Mouse (Mus musculus) skeletal muscle tissue, adult 2 months (tissue): ENCODE results near the gene Sprr2a3.
"Not testable (repeated sequence)": the region's sequence is repeated elsewhere in the genome, so short reads cannot be mapped to it uniquely, and the experiment has no call there.

Source experiments
- DNase-seq: peaks from one replicate; pipeline ENCODE4 v3.0.0-alpha.2; 2012; ENCODE audit warnings: low read depth, low spot score

The Sprr2a3 gene

DNA sequence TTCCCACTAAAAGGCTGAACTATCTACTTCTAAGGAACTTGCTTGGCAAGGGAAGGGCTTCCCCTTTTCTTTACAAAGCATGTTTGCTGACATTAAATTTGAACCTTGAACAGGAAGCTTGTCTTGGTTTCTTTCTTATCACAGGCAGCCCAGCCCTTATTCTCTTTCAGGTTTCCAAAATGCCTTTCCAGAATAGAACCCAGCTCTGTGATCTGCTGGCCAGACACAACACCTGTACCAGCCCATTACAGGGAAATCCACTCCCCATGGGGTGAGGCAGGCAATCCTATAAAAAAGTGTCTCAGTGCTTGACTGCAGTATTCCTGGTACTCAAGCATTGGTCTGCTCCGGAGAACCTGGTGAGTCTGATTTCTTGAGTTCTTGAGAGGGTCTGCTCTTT lies at the start of gene Sprr2a3:
TSS of gene Sprr2a3 (plus strand) at position 317 of the 400 bp plus-strand sequence.
- DNase-seq, result not testable (repeated sequence)

DNA sequence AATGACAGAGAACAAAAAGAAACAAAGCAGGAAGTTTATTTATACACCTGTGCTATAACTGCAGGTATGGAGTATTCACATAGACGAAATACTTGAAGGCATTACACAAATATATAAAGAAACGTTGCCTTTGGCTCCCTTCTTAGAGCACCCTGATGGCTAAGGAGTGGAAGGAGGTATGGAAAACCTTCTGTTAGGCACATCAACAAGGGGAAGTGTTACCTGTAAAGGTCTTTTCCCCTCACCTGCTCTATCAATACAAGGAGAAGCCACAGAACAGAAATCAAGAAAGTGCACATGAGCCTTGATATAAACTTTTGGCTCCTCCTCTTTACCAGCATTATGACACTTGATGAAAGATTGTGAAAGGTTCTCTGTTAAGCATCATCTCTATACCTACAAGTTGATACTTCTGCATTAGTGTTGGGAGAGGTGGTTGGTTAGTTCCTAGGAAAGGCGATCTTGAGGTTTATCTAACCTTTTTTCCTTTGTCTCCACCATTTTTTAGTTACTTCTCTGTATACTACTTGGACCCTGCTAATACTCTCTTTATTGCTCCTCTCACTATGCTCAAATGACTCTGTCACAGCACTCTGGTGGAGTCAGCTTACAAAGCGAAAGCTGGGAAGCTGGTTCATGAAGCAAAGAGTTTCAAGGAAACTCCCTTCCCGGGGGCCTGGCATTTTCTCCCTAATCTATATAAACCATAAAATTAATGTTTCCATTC lies 48.6 kb upstream of the Sprr2a3 start:
- not testable (repeated sequence) for DNase-seq

DNA sequence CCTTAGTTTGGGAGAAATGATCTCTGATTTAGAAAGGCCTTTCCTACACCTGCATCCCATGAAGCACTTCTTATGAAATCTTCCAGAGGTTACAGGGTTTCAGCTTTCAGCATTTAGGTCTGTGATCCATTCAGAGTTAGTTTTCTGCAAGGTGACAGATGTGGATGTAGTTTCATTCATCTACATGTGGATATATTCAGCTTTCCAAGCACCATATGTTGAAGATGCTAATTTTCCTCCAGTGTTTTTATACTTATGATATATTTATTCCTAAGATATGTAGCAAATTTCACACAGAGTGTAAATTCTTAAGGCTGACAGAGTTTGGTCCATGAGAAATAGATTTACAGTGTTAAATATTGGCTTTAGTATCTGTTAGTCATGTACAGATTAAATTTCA lies 46.5 kb upstream of the Sprr2a3 start:
- DNase-seq, result not testable (repeated sequence)

DNA sequence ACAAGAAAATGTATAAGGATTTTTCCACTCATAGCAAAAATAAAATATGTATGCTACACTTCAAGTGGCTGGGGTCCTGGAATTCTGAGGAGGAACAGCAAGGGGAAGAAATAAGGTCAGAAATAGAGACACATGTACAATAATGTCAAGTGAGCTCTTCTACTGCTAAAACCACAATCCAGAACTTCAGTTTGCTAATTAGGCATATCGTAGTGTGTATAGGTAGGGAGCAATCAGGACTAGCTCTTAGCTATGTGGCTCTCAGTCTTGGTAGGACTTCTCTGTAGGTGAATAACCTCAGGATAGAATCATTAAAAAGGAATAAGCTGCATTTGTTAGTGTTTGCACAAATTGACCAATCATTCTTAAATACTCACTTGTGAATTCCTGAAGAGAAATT lies 46.0 kb upstream of the Sprr2a3 start:
- not testable (repeated sequence) for DNase-seq

DNA sequence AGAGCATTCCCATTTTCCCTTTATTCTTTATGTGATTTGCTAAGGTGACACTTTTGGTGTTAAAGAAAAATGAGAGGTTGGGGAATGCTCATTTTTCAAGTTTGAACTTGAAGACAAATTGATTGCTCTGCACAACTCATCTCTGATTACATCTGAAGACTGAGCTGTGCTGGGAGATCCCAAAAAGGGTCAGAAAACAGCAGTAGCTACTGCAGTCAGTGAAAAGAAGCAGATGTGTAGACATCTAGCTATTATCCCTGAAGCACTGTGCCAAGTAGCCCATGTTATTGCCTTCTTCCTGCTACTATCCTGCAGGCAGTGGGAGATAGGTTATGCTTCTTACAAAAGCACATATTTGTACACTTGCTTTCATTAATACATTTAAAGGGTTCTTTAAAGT lies 40.4 kb upstream of the Sprr2a3 start:
- DNase-seq, result not testable (repeated sequence)

DNA sequence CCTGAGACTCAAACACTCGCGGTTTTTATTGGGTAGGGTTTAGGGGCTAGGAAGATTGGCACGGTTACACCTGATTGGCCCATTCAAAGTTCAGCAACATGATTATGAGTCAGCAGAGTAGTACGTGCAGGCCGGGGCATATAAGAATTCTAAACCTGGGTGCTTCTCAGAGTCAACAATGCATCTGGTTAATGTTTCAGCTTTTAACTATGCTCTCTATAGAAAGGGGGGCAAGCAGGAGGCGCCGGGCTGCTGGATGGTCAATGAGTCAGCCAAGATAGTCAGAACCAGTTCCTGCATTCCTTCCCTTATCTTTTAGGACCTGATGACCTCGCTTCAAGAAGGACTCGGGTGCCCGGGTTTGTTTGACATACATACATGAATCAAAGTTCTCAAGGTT lies 39.0 kb upstream of the Sprr2a3 start:
- DNase-seq, result not testable (repeated sequence)

DNA sequence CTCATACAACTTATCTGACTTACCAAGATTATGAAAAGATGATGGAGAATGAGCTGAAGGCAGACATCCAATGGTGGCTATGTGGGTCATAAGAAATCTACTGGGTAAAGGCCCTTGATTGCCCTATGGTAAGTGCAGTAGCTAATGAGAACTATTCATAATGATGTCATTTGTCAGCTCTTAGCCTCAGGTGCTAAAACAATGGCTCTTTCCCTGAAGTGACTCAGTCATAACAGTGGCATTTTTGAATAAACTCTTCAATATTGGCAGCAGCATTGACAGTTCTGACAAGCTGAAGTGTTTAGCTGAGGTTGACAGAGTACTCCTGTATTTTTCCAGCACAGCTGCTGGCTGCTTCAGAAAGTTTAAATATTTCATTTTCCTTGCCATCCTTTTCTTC lies 36.7 kb upstream of the Sprr2a3 start:
- DNase-seq, result not testable (repeated sequence)

DNA sequence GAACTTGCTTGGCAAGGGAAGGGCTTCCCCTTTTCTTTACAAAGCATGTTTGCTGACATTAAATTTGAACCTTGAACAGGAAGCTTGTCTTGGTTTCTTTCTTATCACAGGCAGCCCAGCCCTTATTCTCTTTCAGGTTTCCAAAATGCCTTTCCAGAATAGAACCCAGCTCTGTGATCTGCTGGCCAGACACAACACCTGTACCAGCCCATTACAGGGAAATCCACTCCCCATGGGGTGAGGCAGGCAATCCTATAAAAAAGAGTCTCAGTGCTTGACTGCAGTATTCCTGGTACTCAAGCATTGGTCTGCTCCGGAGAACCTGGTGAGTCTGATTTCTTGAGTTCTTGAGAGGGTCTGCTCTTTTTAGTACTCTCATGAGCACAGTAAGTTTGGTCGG lies 34.8 kb upstream of the Sprr2a3 start:
- DNase-seq, result not testable (repeated sequence)

DNA sequence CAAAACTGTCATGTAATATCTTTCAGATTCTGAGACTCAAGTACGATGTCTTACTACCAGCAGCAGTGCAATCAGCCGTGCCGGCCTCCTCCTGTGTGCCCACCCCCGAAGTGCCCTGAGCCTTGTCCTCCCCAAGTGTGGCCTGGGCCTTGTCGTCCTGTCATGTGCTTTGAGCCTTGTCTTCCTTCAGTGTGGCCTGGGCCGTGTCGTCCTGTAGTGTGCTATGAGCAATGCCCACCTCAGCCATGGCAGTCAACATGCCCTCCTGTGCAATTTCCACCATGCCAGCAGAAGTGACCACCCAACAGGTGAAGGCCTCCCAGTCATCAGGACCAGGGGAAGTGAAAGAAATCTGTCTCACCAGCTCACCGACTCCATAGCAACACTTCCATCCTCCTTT lies 31.4 kb upstream of the Sprr2a3 start:
- DNase-seq, result not testable (repeated sequence)

DNA sequence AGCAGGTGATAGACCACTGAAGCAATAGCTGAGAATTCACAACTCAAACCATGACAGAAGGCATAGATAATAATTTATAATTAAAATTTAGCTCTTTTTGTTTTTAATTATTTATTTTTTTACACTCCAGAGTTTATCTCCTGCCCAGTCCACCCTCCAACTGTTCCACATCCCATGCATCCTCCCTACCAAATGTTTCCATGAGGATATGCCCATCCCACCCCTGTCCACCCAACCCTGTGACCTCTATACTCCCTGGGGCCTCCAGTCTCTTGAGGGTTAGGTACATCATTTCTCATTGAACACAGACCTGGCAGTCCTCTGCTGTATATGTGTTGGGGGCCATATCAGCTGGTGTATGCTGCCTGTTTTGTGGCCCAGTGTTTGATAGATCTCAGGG lies 26.7 kb upstream of the Sprr2a3 start:
- not testable (repeated sequence) for DNase-seq

DNA sequence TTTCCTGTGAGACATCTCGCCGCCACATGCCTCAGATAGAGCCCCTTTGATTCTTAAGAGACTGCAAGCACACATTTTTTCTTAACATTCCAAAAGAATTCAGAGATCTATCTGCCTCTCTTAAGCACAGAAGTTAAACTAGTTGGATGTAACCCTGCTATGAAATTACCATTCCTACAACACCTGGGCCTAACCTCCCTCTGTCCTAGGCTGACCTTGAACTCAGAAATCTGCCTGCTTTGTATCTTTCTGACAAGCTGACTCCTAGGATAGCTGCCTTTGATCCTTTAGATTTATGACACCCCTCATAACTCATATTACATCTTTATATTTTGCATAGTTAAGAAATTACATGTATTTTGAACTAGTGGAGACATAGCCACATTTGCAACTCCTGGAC lies 21.8 kb upstream of the Sprr2a3 start:
- not testable (repeated sequence) for DNase-seq

DNA sequence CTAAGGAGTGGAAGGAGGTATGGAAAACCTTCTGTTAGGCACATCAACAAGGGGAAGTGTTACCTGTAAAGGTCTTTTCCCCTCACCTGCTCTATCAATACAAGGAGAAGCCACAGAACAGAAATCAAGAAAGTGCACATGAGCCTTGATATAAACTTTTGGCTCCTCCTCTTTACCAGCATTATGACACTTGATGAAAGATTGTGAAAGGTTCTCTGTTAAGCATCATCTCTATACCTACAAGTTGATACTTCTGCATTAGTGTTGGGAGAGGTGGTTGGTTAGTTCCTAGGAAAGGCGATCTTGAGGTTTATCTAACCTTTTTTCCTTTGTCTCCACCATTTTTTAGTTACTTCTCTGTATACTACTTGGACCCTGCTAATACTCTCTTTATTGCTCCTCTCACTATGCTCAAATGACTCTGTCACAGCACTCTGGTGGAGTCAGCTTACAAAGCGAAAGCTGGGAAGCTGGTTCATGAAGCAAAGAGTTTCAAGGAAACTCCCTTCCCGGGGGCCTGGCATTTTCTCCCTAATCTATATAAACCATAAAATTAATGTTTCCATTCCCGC lies 13.7 kb upstream of the Sprr2a3 start:
- not testable (repeated sequence) for DNase-seq

DNA sequence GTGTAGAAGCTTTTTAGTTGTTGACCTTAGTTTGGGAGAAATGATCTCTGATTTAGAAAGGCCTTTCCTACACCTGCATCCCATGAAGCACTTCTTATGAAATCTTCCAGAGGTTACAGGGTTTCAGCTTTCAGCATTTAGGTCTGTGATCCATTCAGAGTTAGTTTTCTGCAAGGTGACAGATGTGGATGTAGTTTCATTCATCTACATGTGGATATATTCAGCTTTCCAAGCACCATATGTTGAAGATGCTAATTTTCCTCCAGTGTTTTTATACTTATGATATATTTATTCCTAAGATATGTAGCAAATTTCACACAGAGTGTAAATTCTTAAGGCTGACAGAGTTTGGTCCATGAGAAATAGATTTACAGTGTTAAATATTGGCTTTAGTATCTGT lies 11.7 kb upstream of the Sprr2a3 start:
- DNase-seq, result not testable (repeated sequence)

DNA sequence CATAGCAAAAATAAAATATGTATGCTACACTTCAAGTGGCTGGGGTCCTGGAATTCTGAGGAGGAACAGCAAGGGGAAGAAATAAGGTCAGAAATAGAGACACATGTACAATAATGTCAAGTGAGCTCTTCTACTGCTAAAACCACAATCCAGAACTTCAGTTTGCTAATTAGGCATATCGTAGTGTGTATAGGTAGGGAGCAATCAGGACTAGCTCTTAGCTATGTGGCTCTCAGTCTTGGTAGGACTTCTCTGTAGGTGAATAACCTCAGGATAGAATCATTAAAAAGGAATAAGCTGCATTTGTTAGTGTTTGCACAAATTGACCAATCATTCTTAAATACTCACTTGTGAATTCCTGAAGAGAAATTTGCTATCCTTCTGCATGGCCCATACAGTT lies 11.2 kb upstream of the Sprr2a3 start:
- not testable (repeated sequence) for DNase-seq

DNA sequence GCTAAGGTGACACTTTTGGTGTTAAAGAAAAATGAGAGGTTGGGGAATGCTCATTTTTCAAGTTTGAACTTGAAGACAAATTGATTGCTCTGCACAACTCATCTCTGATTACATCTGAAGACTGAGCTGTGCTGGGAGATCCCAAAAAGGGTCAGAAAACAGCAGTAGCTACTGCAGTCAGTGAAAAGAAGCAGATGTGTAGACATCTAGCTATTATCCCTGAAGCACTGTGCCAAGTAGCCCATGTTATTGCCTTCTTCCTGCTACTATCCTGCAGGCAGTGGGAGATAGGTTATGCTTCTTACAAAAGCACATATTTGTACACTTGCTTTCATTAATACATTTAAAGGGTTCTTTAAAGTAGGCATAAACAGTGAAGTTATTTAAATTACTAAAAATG lies 5.6 kb upstream of the Sprr2a3 start:
- not testable (repeated sequence) for DNase-seq

DNA sequence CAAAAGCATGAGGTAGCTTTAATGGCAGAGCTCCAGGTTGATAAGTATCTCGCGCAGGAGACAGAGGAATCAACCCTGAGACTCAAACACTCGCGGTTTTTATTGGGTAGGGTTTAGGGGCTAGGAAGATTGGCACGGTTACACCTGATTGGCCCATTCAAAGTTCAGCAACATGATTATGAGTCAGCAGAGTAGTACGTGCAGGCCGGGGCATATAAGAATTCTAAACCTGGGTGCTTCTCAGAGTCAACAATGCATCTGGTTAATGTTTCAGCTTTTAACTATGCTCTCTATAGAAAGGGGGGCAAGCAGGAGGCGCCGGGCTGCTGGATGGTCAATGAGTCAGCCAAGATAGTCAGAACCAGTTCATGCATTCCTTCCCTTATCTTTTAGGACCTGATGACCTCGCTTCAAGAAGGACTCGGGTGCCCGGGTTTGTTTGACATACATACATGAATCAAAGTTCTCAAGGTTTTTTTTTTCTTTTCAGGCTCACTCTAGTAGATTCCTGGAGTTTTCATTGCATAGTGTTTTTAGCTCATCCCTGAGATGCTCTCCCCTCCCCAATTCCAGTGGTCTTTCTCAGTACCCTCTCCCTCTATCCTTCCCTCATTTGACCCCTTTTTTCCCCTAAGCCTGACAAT lies 4.1 kb upstream of the Sprr2a3 start:
- not testable (repeated sequence) for DNase-seq

DNA sequence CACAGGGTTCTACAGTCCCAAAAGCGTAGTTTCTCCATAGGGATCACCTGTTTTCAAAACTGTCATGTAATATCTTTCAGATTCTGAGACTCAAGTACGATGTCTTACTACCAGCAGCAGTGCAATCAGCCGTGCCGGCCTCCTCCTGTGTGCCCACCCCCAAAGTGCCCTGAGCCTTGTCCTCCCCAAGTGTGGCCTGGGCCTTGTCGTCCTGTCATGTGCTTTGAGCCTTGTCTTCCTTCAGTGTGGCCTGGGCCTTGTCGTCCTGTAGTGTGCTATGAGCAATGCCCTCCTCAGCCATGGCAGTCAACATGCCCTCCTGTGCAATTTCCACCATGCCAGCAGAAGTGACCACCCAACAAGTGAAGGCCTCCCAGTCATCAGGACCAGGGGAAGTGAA lies 3.3 kb downstream of the Sprr2a3 start:
- not testable (repeated sequence) for DNase-seq

DNA sequence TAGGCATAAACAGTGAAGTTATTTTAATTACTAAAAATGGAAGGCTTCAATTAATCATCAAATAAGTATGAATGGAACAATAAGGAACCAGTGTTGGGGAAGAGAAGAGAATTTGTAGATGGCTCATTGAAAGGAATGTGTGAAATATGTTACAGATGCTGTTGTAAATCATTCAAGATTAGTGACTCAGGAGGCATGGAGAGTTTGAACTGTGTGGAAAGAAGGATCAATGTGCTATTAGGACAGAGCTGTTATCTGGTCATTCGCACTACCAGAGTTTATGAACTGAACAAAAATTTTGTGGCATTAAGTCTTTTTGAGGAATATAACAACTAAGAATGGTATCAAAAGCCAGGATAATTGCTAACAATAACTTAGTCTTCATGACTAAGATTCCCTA lies 22.2 kb downstream of the Sprr2a3 start:
- DNase-seq, result no peak

DNA sequence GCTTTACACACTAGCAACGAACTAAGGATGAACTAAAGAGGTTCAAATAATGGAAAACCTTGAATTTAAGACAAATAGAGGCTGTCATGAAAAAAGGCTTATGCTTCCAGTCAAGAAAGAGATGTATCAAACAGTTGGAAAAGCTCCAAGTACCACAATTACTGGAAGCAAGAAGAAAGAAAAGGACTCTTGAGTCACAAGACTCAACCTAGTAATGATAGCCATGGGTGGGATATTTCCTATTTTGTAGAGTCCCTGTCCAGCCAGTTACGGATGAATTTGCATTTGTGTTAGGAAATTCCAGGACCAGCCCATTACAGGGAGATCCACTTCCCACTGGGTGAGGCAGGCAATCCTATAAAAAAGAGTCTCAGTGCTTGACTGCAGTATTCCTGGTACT lies 31.1 kb downstream of the Sprr2a3 start, which contains the start of gene Sprr2b:
TSS of gene Sprr2b (plus strand) at position 301 of the 400 bp plus-strand sequence.
- DNase-seq, result no peak

DNA sequence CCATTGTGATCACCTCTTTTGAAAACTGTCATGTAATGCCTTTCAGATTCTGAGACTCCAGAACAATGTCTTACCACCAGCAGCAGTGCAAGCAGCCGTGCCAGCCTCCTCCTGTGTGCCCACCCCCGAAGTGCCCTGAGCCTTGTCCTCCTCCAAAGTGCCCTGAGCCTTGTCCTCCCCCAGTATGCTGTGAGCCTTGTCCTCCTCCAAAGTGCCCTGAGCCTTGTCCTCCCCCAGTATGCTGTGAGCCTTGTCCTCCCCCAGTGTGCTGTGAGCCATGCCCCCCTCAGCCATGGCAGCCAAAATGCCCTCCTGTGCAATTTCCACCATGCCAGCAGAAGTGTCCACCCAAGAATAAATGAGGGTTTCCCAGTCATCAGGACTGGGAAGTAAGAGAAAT lies 32.2 kb downstream of the Sprr2a3 start:
- no peak for DNase-seq

DNA sequence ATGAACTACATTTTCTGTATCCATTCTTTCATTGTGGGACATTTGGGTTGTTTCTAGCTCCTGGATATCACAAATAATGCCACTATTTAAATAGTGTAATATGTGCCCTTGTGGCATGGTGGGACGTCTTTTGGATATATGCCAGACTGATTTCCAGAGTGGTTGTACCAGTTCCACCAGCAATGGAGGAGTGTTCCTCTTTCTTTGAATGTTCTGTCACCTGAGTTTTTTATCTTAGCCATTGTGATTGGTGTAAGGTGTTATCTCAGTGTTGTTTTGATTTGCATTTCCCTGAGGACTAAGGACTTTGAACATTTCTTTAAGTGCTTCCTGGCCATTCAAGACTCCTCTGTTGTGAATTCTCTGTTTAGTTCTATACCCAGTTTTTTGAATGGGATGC lies 51.1 kb downstream of the Sprr2a3 start:
- no peak for DNase-seq

DNA sequence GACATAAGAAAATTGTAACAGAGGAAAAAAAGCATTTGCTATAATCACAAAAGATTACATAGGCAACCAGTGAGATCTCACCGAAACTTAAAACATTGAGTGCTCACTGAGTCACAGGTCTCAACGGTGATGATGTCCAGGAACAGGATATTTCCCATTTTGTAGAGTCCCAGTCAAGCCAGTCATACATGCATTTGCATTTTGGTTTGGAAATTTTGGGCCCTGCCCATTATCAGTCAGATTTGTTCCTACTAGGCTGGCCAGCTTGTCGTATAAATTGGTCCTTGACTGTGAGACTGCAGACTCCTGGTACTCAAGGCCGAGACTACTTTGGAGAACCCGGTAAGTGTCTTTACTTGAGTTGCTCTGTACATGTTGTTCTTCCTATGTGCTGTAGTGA lies 53.6 kb downstream of the Sprr2a3 start, which contains the start of gene Sprr2d:
TSS of gene Sprr2d (plus strand) at position 301 of the 400 bp plus-strand sequence.
- DNase-seq, result no peak
